Mouse (Mus musculus): ENCODE results near the gene Als2.

Als2 gene

GRCm38 (mm10) chr1:59212076-59212779 lies 24.8 kb downstream of the Als2 start:
- DNase-seq (ENCODE audit: extremely low spot score, low read depth, low spot score): no peak

GRCm38 (mm10) chr1:59211651-59212050 lies 25.4 kb downstream of the Als2 start:
- no peak for DNase-seq (ENCODE audit: extremely low spot score, low read depth, low spot score)

- DNase-seq (ENCODE audit: extremely low spot score, low read depth, low spot score): no peak
These were observed 28.7 kb downstream of the Als2 start for GRCm38 (mm10) chr1:59208331-59208730.

- DNase-seq (ENCODE audit: extremely low spot score, low read depth, low spot score): no peak
These were observed 32.5 kb downstream of the Als2 start for GRCm38 (mm10) chr1:59204489-59204888.

GRCm38 (mm10) chr1:59202367-59202766 lies 34.7 kb downstream of the Als2 start:
- no peak for DNase-seq (ENCODE audit: extremely low spot score, low read depth, low spot score)

GRCm38 (mm10) chr1:59201561-59201960 lies 35.5 kb downstream of the Als2 start:
- no peak for DNase-seq (ENCODE audit: extremely low spot score, low read depth, low spot score)

- no peak for DNase-seq (ENCODE audit: extremely low spot score, low read depth, low spot score)
These were observed 36.1 kb downstream of the Als2 start for GRCm38 (mm10) chr1:59200960-59201359.

GRCm38 (mm10) chr1:59194979-59195378 lies 42.1 kb downstream of the Als2 start:
- DNase-seq (ENCODE audit: extremely low spot score, low read depth, low spot score): no peak

- no peak for DNase-seq (ENCODE audit: extremely low spot score, low read depth, low spot score)
These were observed 49.2 kb downstream of the Als2 start for GRCm38 (mm10) chr1:59187786-59188185.

- DNase-seq (ENCODE audit: extremely low spot score, low read depth, low spot score): no peak
These were observed 50.7 kb downstream of the Als2 start for GRCm38 (mm10) chr1:59186317-59186716.

GRCm38 (mm10) chr1:59185410-59185809 lies 51.6 kb downstream of the Als2 start:
- DNase-seq (ENCODE audit: extremely low spot score, low read depth, low spot score): no peak

GRCm38 (mm10) chr1:59183045-59183444 lies 54.0 kb downstream of the Als2 start:
- DNase-seq (ENCODE audit: extremely low spot score, low read depth, low spot score): no peak

- DNase-seq (ENCODE audit: extremely low spot score, low read depth, low spot score): no peak
These were observed 54.7 kb downstream of the Als2 start for GRCm38 (mm10) chr1:59182373-59182772.

GRCm38 (mm10) chr1:59180003-59180402 lies 57.0 kb downstream of the Als2 start:
- no peak for DNase-seq (ENCODE audit: extremely low spot score, low read depth, low spot score)

GRCm38 (mm10) chr1:59178401-59178800 lies 58.6 kb downstream of the Als2 start:
- DNase-seq (ENCODE audit: extremely low spot score, low read depth, low spot score): no peak

- DNase-seq (ENCODE audit: extremely low spot score, low read depth, low spot score): no peak
These were observed 62.3 kb downstream of the Als2 start for GRCm38 (mm10) chr1:59174514-59175373.

GRCm38 (mm10) chr1:59173023-59173422 lies 64.0 kb downstream of the Als2 start:
- DNase-seq (ENCODE audit: extremely low spot score, low read depth, low spot score): no peak

- no peak for DNase-seq (ENCODE audit: extremely low spot score, low read depth, low spot score)
These were observed 65.2 kb downstream of the Als2 start for GRCm38 (mm10) chr1:59171875-59172274.

GRCm38 (mm10) chr1:59170290-59170689 lies 66.7 kb downstream of the Als2 start:
- DNase-seq (ENCODE audit: extremely low spot score, low read depth, low spot score): no peak

- DNase-seq (ENCODE audit: extremely low spot score, low read depth, low spot score): no peak
These were observed 67.4 kb downstream of the Als2 start for GRCm38 (mm10) chr1:59169586-59169985.

GRCm38 (mm10) chr1:59168556-59168955 lies 68.5 kb downstream of the Als2 start:
- DNase-seq (ENCODE audit: extremely low spot score, low read depth, low spot score): no peak
